8 mouse cellular contexts compared by ENCODE assay signal in genomic region chr12:111704609-111705008, GRCm38 (mm10). TPM values are rescaled to one million over a fixed set of nuclear protein-coding genes. Genes with fewer than 3 reads are reported as not detected.
A peak's percentile ranks its signal among the peaks of the same experiment; 100 is the strongest.
DNase-seq lines count a peak whose midpoint lies in the region; ATAC-seq and TF ChIP-seq lines count a peak whose summit lies in the region.

No protein-coding gene starts in this region.

- H3K4me1 ChIP-seq in liver, adult 2 months (ENCODE audit: control insufficient read depth, insufficient read depth, low read length), result peaks cover 4% of the 10 kb centered on the region; the same call in 1 of the 2 replicates
- no peaks in the 10 kb centered on the region for H3K4me1 ChIP-seq in liver, postnatal 0 days (ENCODE audit: insufficient read depth)
- peaks cover 15% of the 10 kb centered on the region for H3K4me1 ChIP-seq in embryonic fibroblast, embryonic 13.5 days (ENCODE audit: control insufficient read depth, insufficient read depth, low read length)

- peaks cover 5% of the 10 kb centered on the region; the same call in 1 of the 2 replicates for H3K36me3 ChIP-seq in liver, adult 2 months (ENCODE audit: control insufficient read depth, insufficient read depth, low read length)
- peaks cover 10% of the 10 kb centered on the region for H3K36me3 ChIP-seq in liver, postnatal 0 days (replicated peaks; ENCODE audit: insufficient read depth, low read length)

- H3K9ac ChIP-seq in liver, adult 2 months (ENCODE audit: low read depth, low read length), result no peak overlapping the region
- no peak overlapping the region for H3K9ac ChIP-seq in liver, postnatal 0 days (replicated peaks)

- H3K4me3 ChIP-seq in liver, adult 2 months (ENCODE audit: insufficient read depth, low read depth, low read length), result no peak overlapping the region
- no peak overlapping the region for H3K4me3 ChIP-seq in liver, postnatal 0 days (ENCODE audit: low read depth, low read length)
- H3K4me3 ChIP-seq in embryonic fibroblast, embryonic 13.5 days (ENCODE audit: insufficient read depth, low read length), result no peak overlapping the region

- no peaks in the 10 kb centered on the region for H3K9me3 ChIP-seq in liver, postnatal 0 days (ENCODE audit: low read length)

- H3K27me3 ChIP-seq in liver, adult 2 months (ENCODE audit: control insufficient read depth, insufficient read depth, low read length), result no peaks in the 10 kb centered on the region
- no peaks in the 10 kb centered on the region for H3K27me3 ChIP-seq in liver, postnatal 0 days (ENCODE audit: insufficient read depth, low read length)

- intact Hi-C loops in heart, postnatal 36 days (cut with DNase I), result no loop called here

- 64% methylated on average over 9 of the region's 9 CpGs for WGBS in liver, adult 2 months
- 60% methylated on average over 9 of the region's 9 CpGs for WGBS in liver, postnatal 0 days (ENCODE audit: insufficient replicate concordance)

- ATAC-seq in liver, postnatal 0 days, result no peak

- H3K79me2 ChIP-seq in liver, adult 2 months (ENCODE audit: control insufficient read depth, insufficient read depth, low read length), result no peaks in the 10 kb centered on the region

- no peak for DNase-seq in liver, adult 2 months (ENCODE audit: extremely low read depth, low read depth, low spot score)
- DNase-seq in liver, postnatal 0 days, result no peak
- DNase-seq in heart, postnatal 36 days, result peak; percentile 68 to 77
- peak; percentile 64 for DNase-seq in lung, postnatal 36 days
- no peak for DNase-seq in T-cell, adult 2 months (ENCODE audit: low spot score)
- DNase-seq in right cerebral cortex, postnatal 10 days (ENCODE audit: low spot score in 2 of 2), result no peak
- DNase-seq in thymus, postnatal 4 days, result no peak

- H3K27ac ChIP-seq in liver, adult 2 months (replicated peaks; ENCODE audit: insufficient read depth, low read depth, low read length), result peak overlapping the region; percentile 25; the same call in 1 of the 2 replicates
- H3K27ac ChIP-seq in liver, postnatal 0 days (ENCODE audit: low read depth), result no peak overlapping the region
- H3K27ac ChIP-seq in embryonic fibroblast, embryonic 13.5 days (ENCODE audit: insufficient read depth, low read length), result peak overlapping the region; percentile 95

- no peak for TF ChIP-seq POLR2A in liver, adult 2 months (IDR thresholded peaks at IDR 0.05; ENCODE audit: extremely low read depth, insufficient read depth, low read length)
- TF ChIP-seq POLR2A in embryonic fibroblast, embryonic 13.5 days (IDR thresholded peaks at IDR 0.05; ENCODE audit: low read depth, low read length), result peak; percentile 94

- TF ChIP-seq CTCF in liver, adult 2 months (IDR thresholded peaks at IDR 0.05; ENCODE audit: low read depth, low read length), result no peak
- TF ChIP-seq CTCF in liver, postnatal 0 days (IDR thresholded peaks at IDR 0.05; ENCODE audit: low read depth), result no peak
- no peak for TF ChIP-seq CTCF in embryonic fibroblast, embryonic 13.5 days (IDR thresholded peaks at IDR 0.05; ENCODE audit: borderline replicate concordance, insufficient read depth, low read length)

- TF ChIP-seq EP300 in liver, postnatal 0 days (IDR thresholded peaks at IDR 0.05; ENCODE audit: low read depth), result no peak

- no peak overlapping the region for H3K4me2 ChIP-seq in liver, postnatal 0 days (ENCODE audit: low read depth, low read length)

RNA-seq across cellular contexts. Expression of gene Bag5, which starts 8.4 kb away (rescaled TPM):
- 9.5 and 10.1 TPM in 2 replicates for total RNA-seq in liver, adult 2 months (2014; rRNA removed)
- 6.7 and 7.7 TPM in 2 replicates for polyA plus RNA-seq in liver, adult 2 months (2012; rRNA removed)
- polyA plus RNA-seq in liver, postnatal 0 days (2015; fragmentation: Nextera tagmentation; extraction: Ambion mirVana), result 16.7 TPM in 2 replicates
- 29.3 and 35.9 TPM in 2 replicates for polyA plus RNA-seq in embryonic fibroblast, embryonic 13.5 days (2011; ENCODE audit: insufficient read length, low read depth, missing spikeins)
- total RNA-seq in heart, postnatal 36 days (2021), result 10 to 100 TPM; 19.5 to 20.4 TPM

RNA-seq across cellular contexts. Expression of gene Apopt1, which starts 8.5 kb away (rescaled TPM):
- 21.3 and 24.3 TPM in 2 replicates for total RNA-seq in liver, adult 2 months (2014; rRNA removed)
- polyA plus RNA-seq in liver, adult 2 months (2012; rRNA removed), result 58.2 and 78.4 TPM in 2 replicates
- 21.5 and 22.1 TPM in 2 replicates for polyA plus RNA-seq in liver, postnatal 0 days (2015; fragmentation: Nextera tagmentation; extraction: Ambion mirVana)
- polyA plus RNA-seq in embryonic fibroblast, embryonic 13.5 days (2011; ENCODE audit: insufficient read length, low read depth, missing spikeins), result 29.9 and 38.2 TPM in 2 replicates
- total RNA-seq in heart, postnatal 36 days (2021), result 10 to 100 TPM; 38.4 to 40.6 TPM

RNA-seq across cellular contexts. Expression of gene Trmt61a, which starts 26.7 kb away (rescaled TPM):
- total RNA-seq in liver, adult 2 months (2014; rRNA removed), result 2.3 and 5.3 TPM in 2 replicates
- polyA plus RNA-seq in liver, adult 2 months (2012; rRNA removed), result 17.9 and 33.1 TPM in 2 replicates
- polyA plus RNA-seq in liver, postnatal 0 days (2015; fragmentation: Nextera tagmentation; extraction: Ambion mirVana), result 4.3 and 5.7 TPM in 2 replicates
- 9.0 and 13.0 TPM in 2 replicates for polyA plus RNA-seq in embryonic fibroblast, embryonic 13.5 days (2011; ENCODE audit: insufficient read length, low read depth, missing spikeins)
- 1 to 10 TPM; 3.8 to 6.6 TPM for total RNA-seq in heart, postnatal 36 days (2021)

RNA-seq across cellular contexts. Expression of gene Ckb, which starts 32.5 kb away (rescaled TPM):
- total RNA-seq in liver, adult 2 months (2014; rRNA removed), result 9.7 and 9.9 TPM in 2 replicates
- 15.3 and 17.8 TPM in 2 replicates for polyA plus RNA-seq in liver, adult 2 months (2012; rRNA removed)
- polyA plus RNA-seq in liver, postnatal 0 days (2015; fragmentation: Nextera tagmentation; extraction: Ambion mirVana), result 28.1 and 32.7 TPM in 2 replicates
- polyA plus RNA-seq in embryonic fibroblast, embryonic 13.5 days (2011; ENCODE audit: insufficient read length, low read depth, missing spikeins), result 43.8 and 84.3 TPM in 2 replicates
- 10 to 100 TPM; 71.6 to 84.7 TPM for total RNA-seq in heart, postnatal 36 days (2021)

RNA-seq across cellular contexts. Expression of gene Klc1, which starts 54.0 kb away (rescaled TPM):
- 15.3 and 18.8 TPM in 2 replicates for total RNA-seq in liver, adult 2 months (2014; rRNA removed)
- polyA plus RNA-seq in liver, adult 2 months (2012; rRNA removed), result 11.7 and 17.4 TPM in 2 replicates
- polyA plus RNA-seq in liver, postnatal 0 days (2015; fragmentation: Nextera tagmentation; extraction: Ambion mirVana), result 9.6 and 10.7 TPM in 2 replicates
- 103 and 124 TPM in 2 replicates for polyA plus RNA-seq in embryonic fibroblast, embryonic 13.5 days (2011; ENCODE audit: insufficient read length, low read depth, missing spikeins)
- 10 to 100 TPM; 84.4 to 94.2 TPM for total RNA-seq in heart, postnatal 36 days (2021)

Comparison
In these comparisons a context has a peak if more than half of its experiments do, and no peak if none do; other contexts are left out.
1. DNase-seq: peak in heart, postnatal 36 days (2 of 2) and lung, postnatal 36 days (single experiment); none in liver, adult 2 months (single experiment), liver, postnatal 0 days (single experiment), T-cell, adult 2 months (single experiment), right cerebral cortex, postnatal 10 days (0 of 2) and thymus, postnatal 4 days (single experiment).